In genomic region chr1:132541171-132541823, GRCm38 (mm10) we compare ENCODE assay signal across 9 mouse cellular contexts. TPM values are rescaled to one million over a fixed set of nuclear protein-coding genes. Genes with fewer than 3 reads are reported as not detected.
DNase-seq lines count a peak whose midpoint lies in the region; ATAC-seq lines count a peak whose summit lies in the region.
"Had no signal": no experiment of that assay in that cellular context is flagged by ENCODE, and none has a peak within 500 bp of the region (broad histone marks: within the 10 kb centered on the region; RNA-seq: fewer than 3 reads in every experiment).

No protein-coding gene starts in this region.

- H3K4me1 ChIP-seq in hindbrain, embryonic 12.5 days = peaks cover 46% of the 10 kb centered on the region
- peaks cover 43% of the 10 kb centered on the region for H3K4me1 ChIP-seq in midbrain, embryonic 12.5 days
- H3K4me1 ChIP-seq: liver, embryonic 13.5 days had no signal

- no peaks in the 10 kb centered on the region for H3K36me3 ChIP-seq in hindbrain, embryonic 12.5 days
- H3K36me3 ChIP-seq in midbrain, embryonic 12.5 days = no peaks in the 10 kb centered on the region
- H3K36me3 ChIP-seq: liver, embryonic 13.5 days had no signal

- H3K4me2 ChIP-seq in hindbrain, embryonic 12.5 days (replicated peaks) = peak overlapping the region; percentile 57
- H3K4me2 ChIP-seq in midbrain, embryonic 12.5 days (replicated peaks) = peak overlapping the region; percentile 64
- H3K4me2 ChIP-seq: liver, embryonic 13.5 days had no signal

- H3K27ac ChIP-seq in hindbrain, embryonic 12.5 days = peak overlapping the region; percentile 52; the same call in 1 of the 2 replicates
- H3K27ac ChIP-seq in midbrain, embryonic 12.5 days (replicated peaks) = peak overlapping the region; percentile 30; the same call in 1 of the 2 replicates
- H3K27ac ChIP-seq: liver, embryonic 13.5 days had no signal

- H3K27me3 ChIP-seq in hindbrain, embryonic 12.5 days = peaks cover 58% of the 10 kb centered on the region
- H3K27me3 ChIP-seq in midbrain, embryonic 12.5 days = peaks cover 54% of the 10 kb centered on the region

- ATAC-seq in hindbrain, embryonic 12.5 days (ENCODE audit: low FRiP score) = 0 out of 2 replicates have a peak, but pooled peaks have one; percentile 20
- ATAC-seq in midbrain, embryonic 12.5 days (ENCODE audit: low FRiP score, low read depth) = 0 out of 2 replicates have a peak, but pooled peaks have one; percentile 4

- peak overlapping the region; percentile 63 for H3K9ac ChIP-seq in hindbrain, embryonic 12.5 days
- H3K9ac ChIP-seq in midbrain, embryonic 12.5 days (replicated peaks) = peak overlapping the region; percentile 60
- H3K9ac ChIP-seq: liver, embryonic 13.5 days had no signal

- peak overlapping the region; percentile 43 for H3K4me3 ChIP-seq in hindbrain, embryonic 12.5 days
- peak overlapping the region; percentile 45 for H3K4me3 ChIP-seq in midbrain, embryonic 12.5 days
- H3K4me3 ChIP-seq: liver, embryonic 13.5 days had no signal

- no peaks in the 10 kb centered on the region for H3K9me3 ChIP-seq in hindbrain, embryonic 12.5 days (replicated peaks)
- H3K9me3 ChIP-seq in midbrain, embryonic 12.5 days = no peaks in the 10 kb centered on the region
- H3K9me3 ChIP-seq: liver, embryonic 13.5 days had no signal

- peak; percentile 23 for DNase-seq in kidney, adult 11 months
- DNase-seq in kidney, adult 8-10 months = no peak
- peak; percentile 74 to 78 for DNase-seq in cerebellum, postnatal 14 days
- no peak for DNase-seq in ovary, postnatal 14 days (ENCODE audit: low spot score)
- no peak for DNase-seq in layer of hippocampus, postnatal 25 days (ENCODE audit: extremely low spot score in 1 of 2, low spot score in 1 of 2)
- no peak for DNase-seq in adrenal gland, postnatal 25 days
- DNase-seq: liver, embryonic 13.5 days had no signal

- 4% methylated on average over 14 of the region's 14 CpGs for WGBS in hindbrain, embryonic 12.5 days
- WGBS in midbrain, embryonic 12.5 days = 6% methylated on average over 14 of the region's 14 CpGs

RNA-seq across cellular contexts. Expression of gene Cntn2, which starts 1.8 kb away (rescaled TPM):
- 83.8 and 88.4 TPM in 2 replicates for polyA plus RNA-seq in hindbrain, embryonic 12.5 days (2016; fragmentation: Nextera tagmentation; extraction: Ambion mirVana)
- polyA plus RNA-seq in midbrain, embryonic 12.5 days (2016; fragmentation: Nextera tagmentation; extraction: Ambion mirVana) = 109 and 112 TPM in 2 replicates
- 10 to 100 TPM; 69.3 to 69.6 TPM for total RNA-seq in layer of hippocampus, postnatal 25 days (2021)
- total RNA-seq in adrenal gland, postnatal 25 days (2021) = not detected in 2 replicates

RNA-seq across cellular contexts. Expression of gene Tmem81, which starts 35.3 kb away (rescaled TPM):
- 1.5 and 1.8 TPM in 2 replicates for polyA plus RNA-seq in hindbrain, embryonic 12.5 days (2016; fragmentation: Nextera tagmentation; extraction: Ambion mirVana)
- polyA plus RNA-seq in midbrain, embryonic 12.5 days (2016; fragmentation: Nextera tagmentation; extraction: Ambion mirVana) = 1.4 and 1.7 TPM in 2 replicates
- total RNA-seq in layer of hippocampus, postnatal 25 days (2021) = 1 to 10 TPM; 5.3 to 6.2 TPM
- total RNA-seq in adrenal gland, postnatal 25 days (2021) = 3.9 and 5.3 TPM in 2 replicates

Comparison
In these comparisons a context has a peak if more than half of its experiments do, and no peak if none do; other contexts are left out.
1. DNase-seq: peak in kidney, adult 11 months (single experiment) and cerebellum, postnatal 14 days (2 of 2); none in kidney, adult 8-10 months (0 of 2), ovary, postnatal 14 days (single experiment), layer of hippocampus, postnatal 25 days (0 of 2) and adrenal gland, postnatal 25 days (single experiment).
2. RNA of gene Cntn2, which starts 1.8 kb away (total RNA-seq): 69.3 to 69.6 TPM in layer of hippocampus, postnatal 25 days; not detected in adrenal gland, postnatal 25 days; every median in the first group is over 10 times any median in the second.